ENCODE assay signal across 10 mouse cellular contexts in genomic region chr1:171319748-171320147, GRCm38 (mm10). TPM values are rescaled to one million over a fixed set of nuclear protein-coding genes. Genes with fewer than 3 reads are reported as not detected.
A peak's percentile ranks its signal among the peaks of the same experiment; 100 is the strongest.
DNase-seq lines count a peak whose midpoint lies in the region; ATAC-seq and TF ChIP-seq lines count a peak whose summit lies in the region.
"Had no signal": no experiment of that assay in that cellular context is flagged by ENCODE, and none has a peak within 500 bp of the region (broad histone marks: within the 10 kb centered on the region; RNA-seq: fewer than 3 reads in every experiment).

No protein-coding gene starts in this region.

- intact Hi-C loops in heart, postnatal 14 days (cut with DNase I), result no loop called here

- no peak for DNase-seq in heart, postnatal 14 days
- DNase-seq in MEL (ENCODE audit: low read depth, low spot score), result no peak
- DNase-seq in kidney, postnatal 36 days, result peak; percentile 47 to 52
- no peak for DNase-seq in layer of hippocampus, postnatal 36 days
- no peak for DNase-seq in spleen, postnatal 10 days (ENCODE audit: low spot score in 2 of 2)
- no peak for DNase-seq in adrenal gland, adult 2 months

- H3K36me3 ChIP-seq in heart, embryonic 13.5 days, result peaks cover 4% of the 10 kb centered on the region; the same call in 1 of the 2 replicates
- H3K36me3 ChIP-seq in MEL (ENCODE audit: control insufficient read depth in 1 of 2, insufficient read depth in 2 of 2, low read length in 2 of 2), result peaks cover 0 to 2% of the 10 kb centered on the region in 2 experiments; a peak in 1 of 4 replicates
- H3K36me3 ChIP-seq in hindbrain, embryonic 16.5 days (ENCODE audit: control insufficient read depth, insufficient read depth, low read length), result no peaks in the 10 kb centered on the region
- H3K36me3 ChIP-seq: midbrain, embryonic 15.5 days had no signal

- H3K27me3 ChIP-seq in heart, embryonic 13.5 days (replicated peaks), result no peaks in the 10 kb centered on the region
- H3K27me3 ChIP-seq in MEL (ENCODE audit: control insufficient read depth in 1 of 2, insufficient read depth in 2 of 2, low read length in 2 of 2), result no peaks in the 10 kb centered on the region
- no peaks in the 10 kb centered on the region for H3K27me3 ChIP-seq in hindbrain, embryonic 16.5 days (replicated peaks; ENCODE audit: control insufficient read depth, insufficient read depth, low read length)
- H3K27me3 ChIP-seq: forebrain, embryonic 13.5 days; midbrain, embryonic 15.5 days had no signal

- ATAC-seq in heart, embryonic 13.5 days (ENCODE audit: extremely low read depth, insufficient number of reproducible peaks, low FRiP score, low TSS enrichment), result no peak
- no peak for ATAC-seq in hindbrain, embryonic 16.5 days
- ATAC-seq: forebrain, embryonic 13.5 days; midbrain, embryonic 15.5 days had no signal

- H3K9ac ChIP-seq in heart, embryonic 13.5 days, result peak overlapping the region; percentile 48; the same call in 1 of the 2 replicates
- no peak overlapping the region for H3K9ac ChIP-seq in MEL (ENCODE audit: control insufficient read depth, low read depth, low read length, poor library complexity, severe bottlenecking)
- H3K9ac ChIP-seq in hindbrain, embryonic 16.5 days (ENCODE audit: low read depth, low read length), result no peak overlapping the region
- H3K9ac ChIP-seq: forebrain, embryonic 13.5 days; midbrain, embryonic 15.5 days had no signal

- TF ChIP-seq EP300 in MEL (IDR thresholded peaks at IDR 0.05; ENCODE audit: low read depth in 1 of 2, low read length in 2 of 2), result no peak

- H3K4me1 ChIP-seq in heart, embryonic 13.5 days, result no peaks in the 10 kb centered on the region
- H3K4me1 ChIP-seq in MEL (ENCODE audit: control insufficient read depth in 1 of 2, insufficient read depth in 2 of 2, low read length in 2 of 2), result no peaks in the 10 kb centered on the region
- no peaks in the 10 kb centered on the region for H3K4me1 ChIP-seq in hindbrain, embryonic 16.5 days (ENCODE audit: control insufficient read depth, insufficient read depth, low read depth, low read length)
- H3K4me1 ChIP-seq: forebrain, embryonic 13.5 days; midbrain, embryonic 15.5 days had no signal

- TF ChIP-seq RAD21 in MEL (IDR thresholded peaks at IDR 0.05; ENCODE audit: low read depth, low read length), result no peak

- peak overlapping the region; percentile 29 for H3K4me3 ChIP-seq in heart, embryonic 13.5 days
- no peak overlapping the region for H3K4me3 ChIP-seq in MEL (ENCODE audit: control insufficient read depth in 1 of 2, insufficient read depth in 1 of 2, low read depth in 2 of 2, low read length in 2 of 2)
- H3K4me3 ChIP-seq in hindbrain, embryonic 16.5 days (ENCODE audit: low read length), result no peak overlapping the region
- H3K4me3 ChIP-seq: forebrain, embryonic 13.5 days; midbrain, embryonic 15.5 days had no signal

- 19% methylated on average over 7 of the region's 7 CpGs for WGBS in heart, embryonic 13.5 days
- WGBS in hindbrain, embryonic 16.5 days, result 14% methylated on average over 7 of the region's 7 CpGs

- H3K9me3 ChIP-seq in heart, embryonic 13.5 days, result peaks cover 8% of the 10 kb centered on the region; the same call in 1 of the 2 replicates
- H3K9me3 ChIP-seq in MEL (replicated peaks; ENCODE audit: insufficient read depth, low read length), result no peaks in the 10 kb centered on the region
- no peaks in the 10 kb centered on the region for H3K9me3 ChIP-seq in hindbrain, embryonic 16.5 days (ENCODE audit: control insufficient read depth, low read length)
- H3K9me3 ChIP-seq: forebrain, embryonic 13.5 days; midbrain, embryonic 15.5 days had no signal

- H3K79me2 ChIP-seq in MEL (ENCODE audit: control insufficient read depth, insufficient read depth, low read length, poor library complexity), result no peaks in the 10 kb centered on the region

- TF ChIP-seq CTCF in MEL (IDR thresholded peaks at IDR 0.05 in 2 of 3, conservative IDR thresholded peaks at IDR 0.05 in 1 of 3; ENCODE audit: control insufficient read depth in 1 of 3, insufficient read depth in 1 of 3, low read depth in 2 of 3, low read length in 3 of 3, poor library complexity in 1 of 3, severe bottlenecking in 1 of 3), result no peak

- H3K4me2 ChIP-seq in heart, embryonic 13.5 days, result peak overlapping the region; percentile 56
- H3K4me2 ChIP-seq in hindbrain, embryonic 16.5 days (ENCODE audit: low read length), result peak overlapping the region; percentile 12; the same call in 1 of the 2 replicates
- H3K4me2 ChIP-seq: forebrain, embryonic 13.5 days; midbrain, embryonic 15.5 days had no signal

- no peak overlapping the region for H3K27ac ChIP-seq in heart, embryonic 13.5 days (replicated peaks)
- no peak overlapping the region for H3K27ac ChIP-seq in MEL (ENCODE audit: control insufficient read depth, low read depth, low read length)
- H3K27ac ChIP-seq in hindbrain, embryonic 16.5 days (ENCODE audit: low read depth, low read length), result no peak overlapping the region
- H3K27ac ChIP-seq: forebrain, embryonic 13.5 days; midbrain, embryonic 15.5 days had no signal

- TF ChIP-seq POLR2A in MEL (IDR thresholded peaks at IDR 0.05; ENCODE audit: control insufficient read depth in 1 of 2, insufficient read depth in 1 of 2, low read depth in 1 of 2, low read length in 2 of 2, poor library complexity in 1 of 2), result no peak

TF ChIP-seq in MEL, 35 proteins besides CTCF, POLR2A, EP300 and RAD21:
- TF ChIP-seq TBP (IDR thresholded peaks at IDR 0.05; ENCODE audit: low read depth, low read length) (no peak), POLR2AphosphoS2 (IDR thresholded peaks at IDR 0.05; ENCODE audit: low read length) (peak; percentile 43; the same call in 1 of the 2 replicates)

RNA-seq across cellular contexts. Expression of gene Dedd, which starts 9.2 kb away (rescaled TPM):
- 34.6 and 37.6 TPM in 2 replicates for polyA plus RNA-seq in heart, embryonic 13.5 days (2015; fragmentation: Nextera tagmentation; extraction: Ambion mirVana)
- 10 to 100 TPM; 24.4 to 25.9 TPM for total RNA-seq in heart, postnatal 14 days (2021)
- total RNA-seq in MEL (2012; rRNA removed), result 24.9 and 28.7 TPM in 2 replicates
- polyA plus RNA-seq in MEL (2012; ENCODE audit: insufficient read depth in 1 of 2, insufficient read length in 2 of 2, low read depth in 1 of 2, low replicate concordance in 2 of 2, missing spikeins in 1 of 2), result 10 to 100 TPM in 1 of 2 experiments, not detected in 1; 44.9 TPM
- 46.5 and 49.5 TPM in 2 replicates for polyA plus RNA-seq in hindbrain, embryonic 16.5 days (2015; fragmentation: Nextera tagmentation; extraction: Ambion mirVana)
- 10 to 100 TPM; 36.5 to 41.3 TPM for total RNA-seq in layer of hippocampus, postnatal 36 days (2021)
- 10 to 100 TPM; 31.7 to 33.5 TPM for total RNA-seq in adrenal gland, adult 2 months (2021)
- 19.9 and 20.0 TPM in 2 replicates for polyA plus RNA-seq in adrenal gland, adult 2 months (2012; rRNA removed)

RNA-seq across cellular contexts. Expression of gene Ufc1, which starts 24.9 kb away (rescaled TPM):
- polyA plus RNA-seq in heart, embryonic 13.5 days (2015; fragmentation: Nextera tagmentation; extraction: Ambion mirVana), result 77.2 and 89.6 TPM in 2 replicates
- total RNA-seq in heart, postnatal 14 days (2021), result 10 to 100 TPM; 82.9 to 88.2 TPM
- total RNA-seq in MEL (2012; rRNA removed), result 100 and 101 TPM in 2 replicates
- polyA plus RNA-seq in MEL (2012; ENCODE audit: insufficient read depth in 1 of 2, insufficient read length in 2 of 2, low read depth in 1 of 2, low replicate concordance in 2 of 2, missing spikeins in 1 of 2), result 100 to 1,000 TPM in 1 of 2 experiments, 10 to 100 TPM in 1; 71.0 to 408 TPM
- polyA plus RNA-seq in hindbrain, embryonic 16.5 days (2015; fragmentation: Nextera tagmentation; extraction: Ambion mirVana), result 115 and 126 TPM in 2 replicates
- total RNA-seq in layer of hippocampus, postnatal 36 days (2021), result 100 to 1,000 TPM; 101 to 112 TPM
- 100 to 1,000 TPM; 121 to 170 TPM for total RNA-seq in adrenal gland, adult 2 months (2021)
- 19.9 and 20.1 TPM in 2 replicates for polyA plus RNA-seq in adrenal gland, adult 2 months (2012; rRNA removed)

RNA-seq across cellular contexts. Expression of gene Nit1, which starts 25.7 kb away (rescaled TPM):
- polyA plus RNA-seq in heart, embryonic 13.5 days (2015; fragmentation: Nextera tagmentation; extraction: Ambion mirVana), result 34.8 and 36.9 TPM in 2 replicates
- total RNA-seq in heart, postnatal 14 days (2021), result 10 to 100 TPM; 20.0 to 24.6 TPM
- 17.9 and 20.0 TPM in 2 replicates for total RNA-seq in MEL (2012; rRNA removed)
- 10 to 100 TPM in 1 of 2 experiments, not detected in 1; 26.3 TPM for polyA plus RNA-seq in MEL (2012; ENCODE audit: insufficient read depth in 1 of 2, insufficient read length in 2 of 2, low read depth in 1 of 2, low replicate concordance in 2 of 2, missing spikeins in 1 of 2)
- 51.2 and 54.7 TPM in 2 replicates for polyA plus RNA-seq in hindbrain, embryonic 16.5 days (2015; fragmentation: Nextera tagmentation; extraction: Ambion mirVana)
- total RNA-seq in layer of hippocampus, postnatal 36 days (2021), result 10 to 100 TPM; 45.9 to 49.5 TPM
- 10 to 100 TPM; 82.6 to 92.9 TPM for total RNA-seq in adrenal gland, adult 2 months (2021)
- 70.1 and 74.7 TPM in 2 replicates for polyA plus RNA-seq in adrenal gland, adult 2 months (2012; rRNA removed)

RNA-seq across cellular contexts. Expression of gene Pfdn2, which starts 25.7 kb away (rescaled TPM):
- polyA plus RNA-seq in heart, embryonic 13.5 days (2015; fragmentation: Nextera tagmentation; extraction: Ambion mirVana), result 85.4 and 97.8 TPM in 2 replicates
- 10 to 100 TPM; 63.7 to 74.3 TPM for total RNA-seq in heart, postnatal 14 days (2021)
- 33.8 and 36.2 TPM in 2 replicates for total RNA-seq in MEL (2012; rRNA removed)
- 100 to 1,000 TPM in 1 of 2 experiments, not detected in 1; 329 TPM for polyA plus RNA-seq in MEL (2012; ENCODE audit: insufficient read depth in 1 of 2, insufficient read length in 2 of 2, low read depth in 1 of 2, low replicate concordance in 2 of 2, missing spikeins in 1 of 2)
- polyA plus RNA-seq in hindbrain, embryonic 16.5 days (2015; fragmentation: Nextera tagmentation; extraction: Ambion mirVana), result 123 and 143 TPM in 2 replicates
- 100 to 1,000 TPM; 160 to 166 TPM for total RNA-seq in layer of hippocampus, postnatal 36 days (2021)
- 100 to 1,000 TPM; 154 TPM for total RNA-seq in adrenal gland, adult 2 months (2021)
- 3.5 and 4.0 TPM in 2 replicates for polyA plus RNA-seq in adrenal gland, adult 2 months (2012; rRNA removed)

RNA-seq across cellular contexts. Expression of gene Usp21, which starts 32.0 kb away (rescaled TPM):
- 48.4 and 52.2 TPM in 2 replicates for polyA plus RNA-seq in heart, embryonic 13.5 days (2015; fragmentation: Nextera tagmentation; extraction: Ambion mirVana)
- 10 to 100 TPM; 20.0 to 22.4 TPM for total RNA-seq in heart, postnatal 14 days (2021)
- total RNA-seq in MEL (2012; rRNA removed), result 10.0 and 11.3 TPM in 2 replicates
- 10 to 100 TPM in 1 of 2 experiments, not detected in 1; 66.4 TPM for polyA plus RNA-seq in MEL (2012; ENCODE audit: insufficient read depth in 1 of 2, insufficient read length in 2 of 2, low read depth in 1 of 2, low replicate concordance in 2 of 2, missing spikeins in 1 of 2)
- polyA plus RNA-seq in hindbrain, embryonic 16.5 days (2015; fragmentation: Nextera tagmentation; extraction: Ambion mirVana), result 92.3 and 101 TPM in 2 replicates
- total RNA-seq in layer of hippocampus, postnatal 36 days (2021), result 10 to 100 TPM; 66.9 to 70.5 TPM
- 10 to 100 TPM; 37.5 to 44.9 TPM for total RNA-seq in adrenal gland, adult 2 months (2021)
- polyA plus RNA-seq in adrenal gland, adult 2 months (2012; rRNA removed), result 61.3 and 61.5 TPM in 2 replicates

Comparison
In these comparisons a context has a peak if more than half of its experiments do, and no peak if none do; other contexts are left out.
1. DNase-seq: peak in kidney, postnatal 36 days (2 of 2); none in heart, postnatal 14 days (0 of 2), MEL (single experiment), layer of hippocampus, postnatal 36 days (0 of 2), spleen, postnatal 10 days (0 of 2) and adrenal gland, adult 2 months (single experiment).